ENCODE assay signal across 8 mouse cellular contexts in the genomic region with DNA sequence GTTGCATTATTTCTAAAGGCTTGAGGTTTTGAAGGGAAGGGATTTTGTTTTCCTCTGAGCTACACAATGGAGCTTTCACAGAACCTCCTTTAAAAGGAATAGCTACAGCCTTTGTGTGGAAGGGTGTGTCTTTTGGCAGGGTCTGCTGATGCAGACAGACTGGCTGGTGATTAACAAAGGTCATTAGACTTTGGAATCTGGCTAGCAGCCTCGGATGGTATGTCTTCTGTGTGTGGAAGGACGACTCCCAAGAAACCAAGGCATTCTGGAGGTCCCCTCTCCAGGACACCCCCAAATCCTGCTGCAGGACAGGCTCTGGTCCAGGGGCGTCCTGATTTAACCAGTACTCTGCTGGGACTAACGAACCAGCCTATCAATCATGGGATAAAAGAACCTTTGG.
A peak's percentile ranks its signal among the peaks of the same experiment; 100 is the strongest.
DNase-seq lines count a peak whose midpoint lies in the region; ATAC-seq and TF ChIP-seq lines count a peak whose summit lies in the region.

No protein-coding gene starts in this region.

- no peak for TF ChIP-seq CTCF in brain, embryonic 14.5 days (IDR thresholded peaks at IDR 0.05; ENCODE audit: borderline replicate concordance, extremely low read depth, insufficient read depth, insufficient read length)
- TF ChIP-seq CTCF in lung, postnatal 0 days (IDR thresholded peaks at IDR 0.05): no peak

- 0 out of 2 replicates have a peak overlapping the region, but pooled peaks have one; percentile 13 for H3K9ac ChIP-seq in lung, postnatal 0 days (replicated peaks; ENCODE audit: low read depth)

- no peak for TF ChIP-seq EP300 in lung, postnatal 0 days (IDR thresholded peaks at IDR 0.05)

- H3K4me2 ChIP-seq in lung, postnatal 0 days (replicated peaks; ENCODE audit: low read depth, low read length): peak overlapping the region; percentile 49

- TF ChIP-seq POLR2A in brain, embryonic 14.5 days (IDR thresholded peaks at IDR 0.05; ENCODE audit: borderline replicate concordance, extremely low read depth, insufficient read depth, insufficient read length, poor library complexity, severe bottlenecking): no peak

- H3K27me3 ChIP-seq in lung, postnatal 0 days (replicated peaks; ENCODE audit: insufficient read depth, low read length): no peaks in the 10 kb centered on the region

- 12% methylated on average over 4 of the region's 4 CpGs for WGBS in lung, postnatal 0 days

- peak; percentile 36 for DNase-seq in 3T3-L1 (ENCODE audit: low read depth, low spot score)
- DNase-seq in brain, embryonic 14.5 days (ENCODE audit: low read depth): peak; percentile 90
- peak; percentile 38 for DNase-seq in heart, adult 8-10 months (ENCODE audit: low spot score)
- peak; percentile 92 for DNase-seq in kidney, adult 9 months
- peak; percentile 72 for DNase-seq in lung, postnatal 0 days (ENCODE audit: low spot score)
- DNase-seq in telencephalon, adult 2 months (ENCODE audit: low read depth, low spot score): peak; percentile 50
- no peak for DNase-seq in ovary, adult 18-20 months (ENCODE audit: low spot score)
- DNase-seq in ovary, postnatal 36 days (ENCODE audit: low spot score): no peak

- peak; percentile 73 for ATAC-seq in lung, postnatal 0 days

- H3K4me3 ChIP-seq in lung, postnatal 0 days (ENCODE audit: low read depth, low read length): peak overlapping the region; percentile 4; the same call in 1 of the 2 replicates

- H3K4me1 ChIP-seq in lung, postnatal 0 days (ENCODE audit: insufficient read depth, low read depth, low read length): peaks cover 19% of the 10 kb centered on the region; the same call in 1 of the 2 replicates

- no peaks in the 10 kb centered on the region for H3K9me3 ChIP-seq in lung, postnatal 0 days (ENCODE audit: low read length)

- peak overlapping the region; percentile 78; the same call in 1 of the 2 replicates for H3K27ac ChIP-seq in lung, postnatal 0 days (ENCODE audit: low read length)

- peaks cover 11% of the 10 kb centered on the region; the same call in 1 of the 2 replicates for H3K36me3 ChIP-seq in lung, postnatal 0 days (ENCODE audit: insufficient read depth, low read length)

Comparison
In these comparisons a context has a peak if more than half of its experiments do, and no peak if none do; other contexts are left out.
1. DNase-seq: peak in 3T3-L1 (single experiment), brain, embryonic 14.5 days (single experiment), heart, adult 8-10 months (single experiment), kidney, adult 9 months (single experiment), lung, postnatal 0 days (single experiment) and telencephalon, adult 2 months (single experiment); none in ovary, adult 18-20 months (single experiment) and ovary, postnatal 36 days (single experiment).